Mouse (Mus musculus) cerebellum, adult 2 months (tissue): ENCODE data around the gene Erc2.

ENCODE experiments used
- CTCF ChIP-seq: fragments of 200-500 bp; IDR thresholded peaks from 2 replicates; pipeline ENCODE4 v1.5.1; 2011; ENCODE audit warnings: low read depth, mild to moderate bottlenecking, control low read depth, low read length, moderate library complexity, borderline replicate concordance; ENCODE audit not compliant: insufficient read depth
- POLR2A ChIP-seq: fragments of 200-500 bp; IDR thresholded peaks from 2 replicates; pipeline ENCODE4 v1.6.1; 2011; ENCODE audit warnings: low read length, control low read depth, borderline replicate concordance; ENCODE audit not compliant: insufficient read depth

- no peak for TF ChIP-seq POLR2A
- no peak for TF ChIP-seq CTCF
Observed at GRCm38 (mm10) chr14:27815739-27816138, 193.5 kb downstream of the Erc2 start.
